Mouse (Mus musculus): ENCODE measurements around the gene Cdhr4. TPM values are rescaled to one million over a fixed set of nuclear protein-coding genes. Genes with fewer than 3 reads are reported as not detected.

The Cdhr4 gene
- polyA plus RNA-seq, 1 experiment from 2014 or later = 2.4 TPM

GRCm38 (mm10) chr9:107960928-107961327 lies 31.4 kb upstream of the Cdhr4 start:
- no peaks in the 10 kb centered on the region for H3K36me3 ChIP-seq (ENCODE audit: control insufficient read depth, insufficient read depth, low read length)
- WGBS = 81% methylated on average over 4 of the region's 4 CpGs
- H3K27me3 ChIP-seq (replicated peaks; ENCODE audit: control insufficient read depth, insufficient read depth, low read length) = no peaks in the 10 kb centered on the region
- no peak overlapping the region; the same call in 1 of the 2 replicates for H3K4me2 ChIP-seq (ENCODE audit: low read length)
- H3K27ac ChIP-seq (ENCODE audit: low read depth, low read length) = peak overlapping the region; percentile 76
- no peak overlapping the region for H3K4me3 ChIP-seq (ENCODE audit: low read length)
- H3K4me1 ChIP-seq (ENCODE audit: control insufficient read depth, insufficient read depth, low read depth, low read length) = peaks cover 16% of the 10 kb centered on the region
- H3K9me3 ChIP-seq (ENCODE audit: control insufficient read depth, low read length) = no peaks in the 10 kb centered on the region
- no peak for ATAC-seq
- H3K9ac ChIP-seq (ENCODE audit: low read depth, low read length) = no peak overlapping the region; the same call in 1 of the 2 replicates

GRCm38 (mm10) chr9:107961351-107961762 lies 30.9 kb upstream of the Cdhr4 start:
- Histone ChIP-seq H3K9ac (ENCODE audit: low read depth, low read length) (peak overlapping the region; percentile 19; the same call in 1 of the 2 replicates), H3K27me3 (replicated peaks; ENCODE audit: control insufficient read depth, insufficient read depth, low read length) (no peaks in the 10 kb centered on the region), H3K9me3 (ENCODE audit: control insufficient read depth, low read length) (no peaks in the 10 kb centered on the region), H3K4me3 (ENCODE audit: low read length) (0 out of 2 replicates have a peak overlapping the region, but pooled peaks have one; percentile 1), H3K27ac (ENCODE audit: low read depth, low read length) (peak overlapping the region; percentile 76), H3K4me2 (ENCODE audit: low read length) (peak overlapping the region; percentile 36), H3K4me1 (ENCODE audit: control insufficient read depth, insufficient read depth, low read depth, low read length) (peaks cover 16% of the 10 kb centered on the region), H3K36me3 (ENCODE audit: control insufficient read depth, insufficient read depth, low read length) (no peaks in the 10 kb centered on the region)
- WGBS = 60% methylated on average over 10 of the region's 10 CpGs
- ATAC-seq = peak; percentile 80

DNA sequence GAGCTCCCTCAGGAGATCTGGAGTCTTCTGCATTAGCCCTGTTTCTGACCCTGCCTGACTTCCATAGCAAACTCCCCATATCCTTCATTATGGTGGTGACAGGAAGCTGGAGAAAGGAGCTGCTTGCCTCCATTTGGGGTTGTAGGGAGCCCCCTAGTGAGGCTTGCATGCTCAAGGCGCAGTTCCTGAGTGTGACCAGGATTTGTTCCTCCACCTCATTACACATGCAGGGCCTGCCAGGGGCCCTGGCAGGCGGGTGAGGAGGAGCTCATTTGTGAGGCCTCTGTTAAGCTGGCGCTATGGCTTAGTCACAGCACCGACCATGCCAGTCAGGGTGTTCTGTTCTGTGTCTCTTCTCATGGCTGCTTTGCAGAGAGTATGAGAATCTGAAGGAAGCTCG lies 30.4 kb upstream of the Cdhr4 start:
- peak; percentile 68 for ATAC-seq
- Histone ChIP-seq H3K36me3 (ENCODE audit: control insufficient read depth, insufficient read depth, low read length) (no peaks in the 10 kb centered on the region), H3K4me1 (ENCODE audit: control insufficient read depth, insufficient read depth, low read depth, low read length) (peaks cover 16% of the 10 kb centered on the region), H3K27ac (ENCODE audit: low read depth, low read length) (peak overlapping the region; percentile 76), H3K4me3 (ENCODE audit: low read length) (no peak overlapping the region), H3K27me3 (replicated peaks; ENCODE audit: control insufficient read depth, insufficient read depth, low read length) (no peaks in the 10 kb centered on the region), H3K9me3 (ENCODE audit: control insufficient read depth, low read length) (no peaks in the 10 kb centered on the region), H3K4me2 (ENCODE audit: low read length) (peak overlapping the region; percentile 36), H3K9ac (ENCODE audit: low read depth, low read length) (peak overlapping the region; percentile 19; the same call in 1 of the 2 replicates)
- WGBS = 49% methylated on average over 5 of the region's 5 CpGs

DNA sequence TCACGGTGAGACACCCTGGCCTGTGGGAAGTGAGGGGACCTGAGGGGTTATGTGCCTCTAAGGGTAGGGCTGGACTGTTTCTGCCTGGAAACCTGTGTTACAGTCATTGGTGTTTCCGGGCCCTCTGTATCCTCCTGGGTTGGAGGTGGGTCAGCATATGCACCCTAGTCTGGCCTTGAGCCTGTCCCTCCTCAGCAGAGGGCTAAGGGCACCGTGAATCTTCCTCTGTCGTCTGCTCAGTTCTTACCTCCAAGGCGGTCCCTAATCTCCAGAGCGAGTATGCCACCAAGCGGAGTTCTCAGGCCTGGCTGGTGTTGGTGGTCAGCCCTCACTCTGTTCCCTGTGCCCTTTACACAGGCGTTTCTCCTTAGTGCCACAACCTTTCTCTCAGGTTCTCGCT lies 29.4 kb upstream of the Cdhr4 start:
- no peak overlapping the region for H3K4me3 ChIP-seq (ENCODE audit: low read length)
- WGBS = 94% methylated on average over 9 of the region's 9 CpGs
- H3K4me2 ChIP-seq (ENCODE audit: low read length) = no peak overlapping the region
- no peaks in the 10 kb centered on the region for H3K36me3 ChIP-seq (ENCODE audit: control insufficient read depth, insufficient read depth, low read length)
- H3K9ac ChIP-seq (ENCODE audit: low read depth, low read length) = no peak overlapping the region
- no peaks in the 10 kb centered on the region for H3K9me3 ChIP-seq (ENCODE audit: control insufficient read depth, low read length)
- H3K4me1 ChIP-seq (ENCODE audit: control insufficient read depth, insufficient read depth, low read depth, low read length) = peaks cover 16% of the 10 kb centered on the region
- H3K27me3 ChIP-seq (replicated peaks; ENCODE audit: control insufficient read depth, insufficient read depth, low read length) = no peaks in the 10 kb centered on the region
- no peak for ATAC-seq
- no peak overlapping the region for H3K27ac ChIP-seq (ENCODE audit: low read depth, low read length)

DNA sequence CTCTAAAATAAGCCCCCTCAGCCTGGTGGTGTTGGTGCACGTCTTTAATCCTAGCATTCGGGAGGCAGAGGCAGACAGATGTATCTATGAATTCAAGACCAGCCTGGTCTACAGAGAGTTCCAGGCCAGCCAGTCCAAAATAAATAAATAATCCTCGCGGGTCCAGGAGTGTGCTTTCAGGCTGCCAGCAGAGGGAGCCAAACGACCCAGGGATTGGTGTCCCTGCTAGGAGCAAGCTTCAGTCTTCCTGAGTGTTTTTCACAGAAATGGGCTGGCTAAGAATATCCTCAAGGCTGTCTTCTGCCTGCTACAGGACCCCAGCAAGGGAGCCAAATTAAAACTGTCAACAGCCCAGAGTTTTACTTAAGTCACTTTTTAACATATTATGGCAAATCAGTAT lies 28.6 kb upstream of the Cdhr4 start:
- Histone ChIP-seq H3K4me2 (ENCODE audit: low read length) (no peak overlapping the region), H3K9ac (ENCODE audit: low read depth, low read length) (no peak overlapping the region), H3K4me1 (ENCODE audit: control insufficient read depth, insufficient read depth, low read depth, low read length) (peaks cover 16% of the 10 kb centered on the region), H3K27me3 (replicated peaks; ENCODE audit: control insufficient read depth, insufficient read depth, low read length) (no peaks in the 10 kb centered on the region), H3K36me3 (ENCODE audit: control insufficient read depth, insufficient read depth, low read length) (no peaks in the 10 kb centered on the region), H3K4me3 (ENCODE audit: low read length) (no peak overlapping the region), H3K9me3 (ENCODE audit: control insufficient read depth, low read length) (no peaks in the 10 kb centered on the region), H3K27ac (ENCODE audit: low read depth, low read length) (no peak overlapping the region)
- WGBS = 25% methylated on average over 5 of the region's 5 CpGs
- peak; percentile 66; the same call in 1 of the 2 replicates for ATAC-seq

- WGBS = 92% methylated on average over 9 of the region's 9 CpGs
- Histone ChIP-seq H3K36me3 (ENCODE audit: control insufficient read depth, insufficient read depth, low read length) (no peaks in the 10 kb centered on the region), H3K27ac (ENCODE audit: low read depth, low read length) (no peak overlapping the region), H3K9me3 (ENCODE audit: control insufficient read depth, low read length) (no peaks in the 10 kb centered on the region), H3K4me2 (ENCODE audit: low read length) (no peak overlapping the region), H3K9ac (ENCODE audit: low read depth, low read length) (no peak overlapping the region), H3K27me3 (replicated peaks; ENCODE audit: control insufficient read depth, insufficient read depth, low read length) (no peaks in the 10 kb centered on the region), H3K4me1 (ENCODE audit: control insufficient read depth, insufficient read depth, low read depth, low read length) (peaks cover 16% of the 10 kb centered on the region), H3K4me3 (ENCODE audit: low read length) (no peak overlapping the region)
- no peak for ATAC-seq
Observed at GRCm38 (mm10) chr9:107964681-107965080, 27.6 kb upstream of the Cdhr4 start.

GRCm38 (mm10) chr9:107966676-107967075 lies 25.6 kb upstream of the Cdhr4 start:
- H3K4me1 ChIP-seq (ENCODE audit: control insufficient read depth, insufficient read depth, low read depth, low read length) = peaks cover 6% of the 10 kb centered on the region
- no peak overlapping the region for H3K4me2 ChIP-seq (ENCODE audit: low read length)
- H3K9me3 ChIP-seq (ENCODE audit: control insufficient read depth, low read length) = no peaks in the 10 kb centered on the region
- ATAC-seq = no peak
- 0 out of 2 replicates have a peak, but pooled peaks cover 2% of the 10 kb centered on the region for H3K36me3 ChIP-seq (ENCODE audit: control insufficient read depth, insufficient read depth, low read length)
- WGBS = 87% methylated on average over 10 of the region's 10 CpGs
- no peak overlapping the region for H3K9ac ChIP-seq (ENCODE audit: low read depth, low read length)
- no peaks in the 10 kb centered on the region for H3K27me3 ChIP-seq (replicated peaks; ENCODE audit: control insufficient read depth, insufficient read depth, low read length)
- no peak overlapping the region for H3K4me3 ChIP-seq (ENCODE audit: low read length)
- no peak overlapping the region for H3K27ac ChIP-seq (ENCODE audit: low read depth, low read length)

DNA sequence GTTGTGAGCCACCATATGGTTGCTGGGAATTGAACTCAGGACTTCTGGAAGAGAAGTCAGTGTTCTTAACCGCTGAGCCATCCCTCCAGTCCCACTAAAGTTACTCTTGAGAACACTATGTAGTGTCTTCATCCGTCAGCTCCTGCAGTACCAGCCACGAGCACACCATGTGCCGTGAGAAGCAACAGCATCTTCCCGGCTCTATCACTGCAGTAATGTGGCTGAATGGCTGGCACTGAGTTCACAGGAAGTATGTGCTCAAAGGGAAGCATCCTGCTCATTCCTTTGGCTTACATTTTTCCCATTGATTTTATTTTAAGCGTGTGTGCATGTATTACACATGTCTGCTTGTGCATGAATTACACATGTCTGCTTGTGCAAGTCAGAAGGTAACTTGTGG lies 24.9 kb upstream of the Cdhr4 start:
- Histone ChIP-seq H3K9ac (ENCODE audit: low read depth, low read length) (no peak overlapping the region), H3K27ac (ENCODE audit: low read depth, low read length) (no peak overlapping the region), H3K4me3 (ENCODE audit: low read length) (no peak overlapping the region), H3K4me2 (ENCODE audit: low read length) (no peak overlapping the region), H3K27me3 (replicated peaks; ENCODE audit: control insufficient read depth, insufficient read depth, low read length) (no peaks in the 10 kb centered on the region), H3K4me1 (ENCODE audit: control insufficient read depth, insufficient read depth, low read depth, low read length) (no peaks in the 10 kb centered on the region), H3K9me3 (ENCODE audit: control insufficient read depth, low read length) (no peaks in the 10 kb centered on the region), H3K36me3 (ENCODE audit: control insufficient read depth, insufficient read depth, low read length) (0 out of 2 replicates have a peak, but pooled peaks cover 3% of the 10 kb centered on the region)
- 86% methylated on average over 6 of the region's 6 CpGs for WGBS
- no peak for ATAC-seq

DNA sequence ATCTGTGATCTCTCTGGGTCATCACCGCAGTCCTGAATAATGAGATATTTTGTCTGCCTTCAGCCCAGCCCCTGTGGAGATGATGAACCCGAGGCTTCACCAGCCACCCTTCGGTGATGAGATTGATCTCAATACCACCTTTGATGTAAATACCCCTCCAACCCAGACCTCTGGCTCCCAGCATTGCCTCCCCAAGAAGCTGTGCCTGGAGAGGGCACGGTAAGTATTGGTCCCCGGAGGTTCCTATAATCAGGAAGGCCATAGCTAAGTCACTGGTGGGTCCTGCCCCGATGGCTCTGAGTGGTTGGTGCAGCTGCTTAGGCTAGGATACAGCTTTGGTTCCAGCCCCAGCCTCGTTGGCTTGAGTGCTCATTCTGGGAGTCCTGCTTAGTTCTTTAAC lies 23.8 kb upstream of the Cdhr4 start:
- Histone ChIP-seq H3K4me1 (ENCODE audit: control insufficient read depth, insufficient read depth, low read depth, low read length) (no peaks in the 10 kb centered on the region), H3K9me3 (ENCODE audit: control insufficient read depth, low read length) (no peaks in the 10 kb centered on the region), H3K27me3 (replicated peaks; ENCODE audit: control insufficient read depth, insufficient read depth, low read length) (no peaks in the 10 kb centered on the region), H3K4me2 (ENCODE audit: low read length) (no peak overlapping the region), H3K27ac (ENCODE audit: low read depth, low read length) (no peak overlapping the region), H3K4me3 (ENCODE audit: low read length) (no peak overlapping the region), H3K36me3 (ENCODE audit: control insufficient read depth, insufficient read depth, low read length) (0 out of 2 replicates have a peak, but pooled peaks cover 3% of the 10 kb centered on the region), H3K9ac (ENCODE audit: low read depth, low read length) (no peak overlapping the region)
- 92% methylated on average over 7 of the region's 7 CpGs for WGBS
- ATAC-seq = no peak

DNA sequence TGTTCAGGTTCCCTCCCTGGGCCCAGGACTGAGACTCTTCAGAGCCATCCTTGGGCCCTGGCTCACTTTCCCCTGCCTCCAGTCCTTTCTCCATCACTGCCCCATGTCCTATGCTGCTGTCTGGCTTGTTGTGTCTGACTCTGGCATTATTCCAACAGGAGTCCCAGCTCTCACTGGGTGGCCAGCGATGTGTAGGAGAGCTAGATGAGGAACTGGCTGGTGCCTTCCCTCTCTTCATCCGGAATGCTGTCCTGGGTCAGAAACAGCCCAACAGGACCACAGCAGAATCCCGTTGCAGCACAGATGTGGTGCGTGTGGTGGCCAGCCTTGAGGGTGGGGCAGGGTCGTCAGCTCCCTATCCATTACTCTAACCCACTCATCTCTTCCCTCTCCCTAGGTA lies 22.0 kb upstream of the Cdhr4 start:
- no peaks in the 10 kb centered on the region for H3K4me1 ChIP-seq (ENCODE audit: control insufficient read depth, insufficient read depth, low read depth, low read length)
- H3K9me3 ChIP-seq (ENCODE audit: control insufficient read depth, low read length) = no peaks in the 10 kb centered on the region
- no peak overlapping the region for H3K4me3 ChIP-seq (ENCODE audit: low read length)
- H3K9ac ChIP-seq (ENCODE audit: low read depth, low read length) = no peak overlapping the region
- H3K4me2 ChIP-seq (ENCODE audit: low read length) = no peak overlapping the region
- H3K27ac ChIP-seq (ENCODE audit: low read depth, low read length) = no peak overlapping the region
- H3K36me3 ChIP-seq (ENCODE audit: control insufficient read depth, insufficient read depth, low read length) = 0 out of 2 replicates have a peak, but pooled peaks cover 3% of the 10 kb centered on the region
- WGBS = 84% methylated on average over 5 of the region's 5 CpGs
- ATAC-seq = no peak
- no peaks in the 10 kb centered on the region for H3K27me3 ChIP-seq (replicated peaks; ENCODE audit: control insufficient read depth, insufficient read depth, low read length)

Measured in hindbrain, embryonic 16.5 days (tissue).